Mouse (Mus musculus) ovary, adult 18-20 months (tissue): ENCODE results near the gene Wfdc3.
A peak's percentile ranks its signal among the peaks of the same experiment; 100 is the strongest.

Source experiments
- DNase-seq: peaks from one replicate; pipeline ENCODE4 v3.0.0; 2022; ENCODE audit warnings: low spot score, mixed read lengths

Wfdc3 gene

GRCm38 (mm10) chr2:164776130-164776529, 30.4 kb upstream of the Wfdc3 start:
- DNase-seq, result no peak

- DNase-seq, result no peak
These were observed 28.2 kb upstream of the Wfdc3 start for GRCm38 (mm10) chr2:164773989-164774364.

DNA sequence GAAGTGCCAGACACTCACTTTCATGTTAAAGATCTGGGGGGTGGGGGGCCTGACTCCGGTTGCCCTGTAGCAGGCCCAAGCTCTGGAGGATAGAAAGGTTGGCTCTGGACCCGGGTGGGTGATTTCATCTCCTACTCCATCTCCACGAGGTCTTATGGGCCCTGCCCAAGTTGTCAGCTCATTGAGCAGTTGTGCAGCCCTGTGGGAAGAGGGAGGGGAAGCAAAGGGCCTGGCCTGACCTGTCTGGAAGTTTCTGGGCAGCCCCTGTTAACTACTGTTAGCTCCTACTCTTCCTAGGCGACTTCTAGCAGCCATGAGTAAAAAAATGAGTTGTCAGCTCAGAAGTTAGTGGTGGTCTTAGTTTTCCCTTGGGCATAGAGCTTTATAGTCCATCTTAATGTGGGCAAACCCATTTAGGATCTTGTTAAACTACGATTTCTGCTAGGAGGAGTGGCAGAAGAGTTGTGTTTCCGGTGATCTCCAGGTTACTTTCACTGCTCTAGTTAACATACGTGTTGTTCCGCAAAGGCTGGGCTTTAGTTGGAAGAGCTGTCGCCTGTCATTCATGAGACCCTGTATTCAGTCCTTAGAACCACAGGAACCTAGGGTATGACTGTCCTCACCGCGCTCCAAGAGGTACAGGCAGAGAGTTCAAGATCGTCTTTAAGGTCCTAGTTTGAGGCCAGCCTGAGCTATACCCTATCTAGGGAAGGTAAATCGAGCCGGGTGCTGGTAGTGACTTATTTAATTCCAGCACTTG, 27.7 kb upstream of the Wfdc3 start:
- no peak for DNase-seq

DNA sequence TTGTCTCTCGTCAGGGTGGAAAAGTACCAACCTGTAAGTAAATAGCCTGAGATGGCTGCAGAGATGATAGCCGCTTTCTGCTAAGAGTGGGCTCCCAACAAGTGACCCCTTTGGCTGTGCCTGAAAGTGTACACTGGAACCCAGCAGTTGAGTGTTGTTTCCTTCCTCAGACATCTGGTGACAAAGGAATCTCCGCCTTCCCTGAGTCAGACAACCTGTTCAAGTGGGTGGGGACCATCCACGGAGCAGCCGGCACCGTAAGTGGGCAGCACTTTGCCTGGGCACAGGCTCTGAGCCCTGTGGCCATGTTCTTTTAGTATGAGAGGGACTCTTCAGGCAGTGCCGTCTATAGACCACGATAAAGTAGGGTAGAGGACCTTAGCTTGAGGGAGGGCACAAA, 25.4 kb upstream of the Wfdc3 start:
- DNase-seq, result no peak

DNA sequence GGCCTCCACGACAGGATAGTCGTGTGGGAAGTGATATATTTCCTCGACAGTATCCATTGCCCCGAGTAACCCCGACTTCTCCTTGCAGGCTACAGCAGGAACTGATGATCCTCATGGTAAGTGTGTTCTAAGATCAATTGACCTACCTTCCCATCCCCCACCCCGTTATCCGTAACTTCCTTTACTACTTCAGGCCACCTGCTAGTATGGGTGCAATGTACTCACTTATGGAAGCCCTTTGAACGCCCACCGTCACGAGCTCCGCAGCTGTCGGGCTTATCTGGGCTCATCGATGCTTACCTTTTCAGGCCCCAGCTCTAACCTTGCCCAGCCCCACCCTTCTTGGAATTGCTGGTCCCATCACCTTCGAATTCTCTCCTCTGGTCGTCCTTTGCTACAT, 24.5 kb upstream of the Wfdc3 start:
- DNase-seq, result no peak

DNA sequence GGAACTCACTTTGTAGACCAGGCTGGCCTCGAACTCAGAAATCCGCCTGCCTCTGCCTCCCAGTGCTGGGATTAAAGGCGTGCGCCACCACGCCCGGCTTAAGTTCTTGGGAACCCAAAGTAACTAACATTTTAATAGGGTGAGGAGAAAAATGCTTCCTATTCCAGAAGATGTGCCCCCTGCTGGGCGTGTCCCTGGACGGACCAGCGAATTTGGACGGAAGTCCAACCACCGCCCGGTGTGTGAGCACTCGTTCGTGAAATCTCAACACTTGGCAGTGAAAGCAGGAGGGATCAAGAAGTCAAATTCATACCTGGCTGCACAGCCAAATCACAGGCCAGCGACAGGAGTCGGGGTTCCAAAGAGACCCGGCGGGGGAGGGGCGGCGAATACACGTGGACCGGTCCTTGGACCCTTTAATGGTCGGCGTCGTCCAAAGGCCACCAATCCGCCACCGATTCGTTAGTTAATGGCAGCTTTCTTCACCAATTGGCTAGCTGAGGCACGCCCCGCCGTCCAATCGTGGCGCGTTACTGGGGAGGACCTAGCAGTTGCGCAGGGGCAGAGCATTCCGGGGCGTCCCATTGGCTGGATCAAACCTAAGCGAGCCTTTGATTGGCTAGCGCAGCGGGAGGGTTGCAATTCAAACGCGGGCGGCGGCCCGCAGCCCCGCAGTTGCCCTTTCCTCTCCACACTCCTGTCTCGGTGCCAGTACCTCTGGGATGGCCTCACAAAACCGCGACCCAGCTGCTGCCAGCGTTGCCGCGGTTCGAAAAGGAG, 23.7 kb upstream of the Wfdc3 start, which contains the start of gene Ube2c:
TSS of gene Ube2c (plus strand) at position 641 of the 780 bp plus-strand sequence.
- DNase-seq, result peak; percentile 98

- no peak for DNase-seq
These were observed 22.2 kb upstream of the Wfdc3 start for GRCm38 (mm10) chr2:164767812-164768540.

GRCm38 (mm10) chr2:164765841-164766240, 20.1 kb upstream of the Wfdc3 start:
- no peak for DNase-seq

GRCm38 (mm10) chr2:164762593-164762992, 16.9 kb upstream of the Wfdc3 start:
- DNase-seq, result no peak

- DNase-seq, result no peak
These were observed 16.2 kb upstream of the Wfdc3 start for GRCm38 (mm10) chr2:164761971-164762370.

DNA sequence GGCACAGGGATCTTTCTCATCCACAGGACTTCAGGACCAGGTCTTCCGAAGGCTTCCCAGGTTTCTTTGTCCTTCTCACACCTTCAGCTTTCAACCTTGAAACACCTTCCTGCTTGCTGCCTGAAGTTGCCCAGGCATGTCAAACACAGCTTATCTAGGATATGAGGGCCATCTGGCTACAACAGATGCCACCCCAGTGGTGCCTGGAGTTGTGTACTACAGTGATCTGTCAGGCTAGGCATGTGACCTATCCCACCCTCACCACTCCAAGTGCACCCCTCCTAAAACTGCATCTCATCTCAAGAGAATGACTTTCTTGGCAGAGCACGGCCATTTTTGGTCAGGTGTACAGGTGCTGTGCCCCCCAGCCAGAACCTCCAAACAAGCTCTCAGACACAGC, 15.8 kb upstream of the Wfdc3 start:
- no peak for DNase-seq

- no peak for DNase-seq
These were observed 14.5 kb upstream of the Wfdc3 start for GRCm38 (mm10) chr2:164760059-164760833.

GRCm38 (mm10) chr2:164758692-164759091, 13.0 kb upstream of the Wfdc3 start:
- no peak for DNase-seq

DNA sequence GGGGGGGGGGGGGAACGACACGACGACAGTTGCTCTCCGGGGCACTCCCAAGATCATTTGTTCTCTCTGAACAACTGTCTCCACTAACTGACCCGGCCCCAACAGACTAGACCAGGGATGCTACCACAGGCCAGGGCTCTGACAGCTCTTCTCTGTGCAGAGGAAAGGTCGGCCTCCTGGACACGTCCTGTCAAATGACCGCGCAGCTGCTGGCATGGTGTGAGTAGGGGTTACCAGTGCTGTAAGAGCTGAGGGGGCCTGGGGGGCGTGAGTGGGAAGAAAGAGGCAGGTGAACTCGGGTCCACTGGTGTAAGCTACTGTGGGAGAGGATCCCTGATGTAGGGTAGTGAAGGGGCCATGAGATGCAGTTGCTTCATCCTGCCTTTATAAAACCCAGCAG, 12.1 kb upstream of the Wfdc3 start:
- DNase-seq, result no peak

GRCm38 (mm10) chr2:164754800-164755199, 9.1 kb upstream of the Wfdc3 start:
- DNase-seq, result no peak

- DNase-seq, result no peak
These were observed 8.4 kb upstream of the Wfdc3 start for GRCm38 (mm10) chr2:164754105-164754504.

DNA sequence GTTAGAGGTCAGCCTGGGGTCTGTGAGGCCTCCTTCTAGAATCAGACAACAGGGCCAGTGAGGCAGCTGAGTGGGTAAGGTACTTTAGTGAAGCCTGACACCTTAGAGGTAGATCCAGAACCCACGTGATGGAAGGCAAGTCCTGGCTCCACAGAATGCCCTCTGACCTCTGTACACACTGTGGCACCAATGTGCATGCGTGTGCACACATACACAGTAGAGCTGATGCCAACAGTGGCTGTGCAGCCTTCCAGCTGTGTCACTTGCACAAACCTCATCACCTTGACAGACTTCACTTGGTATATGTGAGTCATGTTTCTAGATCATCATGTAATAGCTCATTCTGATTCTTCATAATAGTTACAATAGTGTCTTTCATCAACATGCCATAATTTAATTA, 6.7 kb upstream of the Wfdc3 start:
- DNase-seq, result no peak

GRCm38 (mm10) chr2:164748991-164749390, 3.3 kb upstream of the Wfdc3 start:
- DNase-seq, result no peak

GRCm38 (mm10) chr2:164748191-164748590, 2.5 kb upstream of the Wfdc3 start:
- DNase-seq, result no peak

- no peak for DNase-seq
These were observed 962 bp upstream of the Wfdc3 start for GRCm38 (mm10) chr2:164746693-164747092.

DNA sequence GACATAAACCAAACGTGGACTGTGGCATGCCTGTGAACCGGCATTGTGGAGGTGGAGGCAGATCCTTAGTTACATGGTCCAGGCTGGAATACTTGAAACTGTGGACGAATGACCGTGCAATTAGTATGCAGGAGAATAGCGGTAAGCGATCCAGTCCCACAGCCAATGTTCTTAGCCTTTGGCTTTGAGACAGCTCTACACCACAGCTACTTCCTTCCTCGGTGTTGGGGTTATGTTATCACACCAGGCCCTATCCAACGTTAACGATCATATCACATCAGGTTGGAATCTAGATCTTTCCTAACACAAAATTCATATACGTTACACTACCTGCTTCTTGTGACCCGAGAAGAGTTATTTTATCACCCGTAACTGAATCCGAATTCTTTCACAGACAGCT, 744 bp downstream of the Wfdc3 start:
- no peak for DNase-seq

GRCm38 (mm10) chr2:164739876-164740275, 5.9 kb downstream of the Wfdc3 start:
- no peak for DNase-seq
